Mouse (Mus musculus) gastrocnemius, adult 18-20 months (tissue): ENCODE data around the gene Casq1. TPM values are rescaled to one million over a fixed set of nuclear protein-coding genes. Genes with fewer than 3 reads are reported as not detected.

ENCODE experiments used
- DNase-seq: peaks from one replicate; pipeline ENCODE4 v3.0.0; 2021; ENCODE audit warnings: low spot score
- total RNA-seq, 2 experiments: library from RNA; stranded (reverse); gene quantifications; 2 replicates each; pipeline ENCODE4 v1.2.3; 2021

The Casq1 gene
- total RNA-seq, 2 experiments from 2014 or later, result 2,670 to 3,214 TPM

- DNase-seq, result peak; percentile 76
Observed at GRCm38 (mm10) chr1:172206141-172206917, 13.3 kb downstream of the Casq1 start, which contains the start of gene Pea15a. Gene Pea15a (minus strand): TSS chr1:172206804.

- no peak for DNase-seq
Observed at GRCm38 (mm10) chr1:172205741-172206087, 14.0 kb downstream of the Casq1 start.

DNA sequence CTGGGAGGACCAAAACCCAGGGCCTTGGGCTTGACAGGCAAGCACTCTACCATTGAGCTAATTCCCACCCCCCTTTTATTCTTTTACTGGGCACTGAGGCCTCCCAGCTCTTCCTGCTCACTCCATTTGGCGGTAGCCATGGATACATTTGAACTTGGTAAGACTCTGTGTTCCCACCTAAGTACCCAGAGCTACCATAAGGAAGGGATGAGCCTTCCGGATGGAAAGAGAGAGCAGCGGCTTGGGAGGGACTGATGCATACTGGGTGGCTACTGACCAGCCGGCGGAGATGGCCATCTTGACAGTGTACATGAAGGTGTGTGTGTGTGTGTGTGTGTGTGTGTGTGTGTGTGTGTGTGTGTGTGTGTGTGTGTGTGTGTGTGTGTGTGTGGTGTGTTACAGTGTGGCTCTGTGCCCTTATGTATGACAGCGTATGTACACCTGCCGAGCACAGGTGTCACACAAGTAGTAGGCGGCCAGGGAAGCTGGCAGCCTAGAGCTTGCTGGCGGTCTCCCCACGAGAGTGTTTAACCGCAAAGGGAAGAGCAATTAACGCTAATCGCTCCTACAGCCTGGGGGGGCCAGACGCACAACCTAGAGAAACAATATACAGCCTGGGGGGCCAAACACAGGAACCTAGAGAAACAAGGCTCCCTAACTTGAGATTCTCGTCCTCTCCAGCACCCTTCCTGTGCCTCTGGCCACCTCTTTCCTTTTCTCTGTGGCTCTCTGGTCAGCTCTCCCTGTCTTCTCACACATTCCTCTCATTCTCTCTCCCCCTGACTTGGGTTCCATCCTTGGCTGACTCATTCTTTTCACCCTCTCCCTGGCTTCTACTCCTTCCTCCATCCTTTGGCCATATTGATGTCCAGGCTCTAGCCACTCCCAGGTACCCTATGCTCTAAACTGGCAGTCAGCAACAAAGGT lies 14.6 kb downstream of the Casq1 start:
- no peak for DNase-seq

- DNase-seq, result no peak
Observed at GRCm38 (mm10) chr1:172204033-172204813, 15.4 kb downstream of the Casq1 start.

- no peak for DNase-seq
Observed at GRCm38 (mm10) chr1:172203566-172203965, 16.1 kb downstream of the Casq1 start.

DNA sequence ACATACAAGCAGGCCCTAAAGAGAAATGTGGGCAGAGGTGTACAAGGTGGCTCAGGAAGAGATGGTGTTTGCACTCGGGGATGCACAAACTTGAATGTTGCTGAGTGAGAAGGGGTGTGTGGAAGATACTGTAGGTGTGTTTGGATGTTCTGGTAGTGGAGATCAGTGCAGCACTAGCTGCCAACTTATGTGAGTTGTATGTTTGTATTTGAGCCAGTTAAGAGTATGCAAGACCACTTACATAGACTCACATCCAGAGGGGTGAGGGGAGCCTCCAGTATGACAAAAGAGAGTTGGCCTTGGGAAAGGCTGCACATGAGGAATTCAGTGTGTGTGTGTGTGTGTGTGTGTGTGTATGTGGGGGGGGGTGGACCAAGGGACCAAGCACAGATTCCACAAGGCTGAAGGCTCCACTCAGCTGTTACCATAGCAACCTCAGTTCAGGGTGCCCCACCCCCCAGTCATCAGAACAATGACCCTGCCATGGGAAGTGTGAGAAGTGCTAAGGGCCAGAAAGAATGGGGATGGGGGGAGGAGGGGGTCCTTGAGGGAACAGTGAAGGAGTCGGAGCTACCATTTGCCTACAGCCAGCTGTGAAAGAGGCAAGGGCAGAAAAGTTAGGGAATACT lies 16.7 kb downstream of the Casq1 start:
- DNase-seq, result no peak

DNA sequence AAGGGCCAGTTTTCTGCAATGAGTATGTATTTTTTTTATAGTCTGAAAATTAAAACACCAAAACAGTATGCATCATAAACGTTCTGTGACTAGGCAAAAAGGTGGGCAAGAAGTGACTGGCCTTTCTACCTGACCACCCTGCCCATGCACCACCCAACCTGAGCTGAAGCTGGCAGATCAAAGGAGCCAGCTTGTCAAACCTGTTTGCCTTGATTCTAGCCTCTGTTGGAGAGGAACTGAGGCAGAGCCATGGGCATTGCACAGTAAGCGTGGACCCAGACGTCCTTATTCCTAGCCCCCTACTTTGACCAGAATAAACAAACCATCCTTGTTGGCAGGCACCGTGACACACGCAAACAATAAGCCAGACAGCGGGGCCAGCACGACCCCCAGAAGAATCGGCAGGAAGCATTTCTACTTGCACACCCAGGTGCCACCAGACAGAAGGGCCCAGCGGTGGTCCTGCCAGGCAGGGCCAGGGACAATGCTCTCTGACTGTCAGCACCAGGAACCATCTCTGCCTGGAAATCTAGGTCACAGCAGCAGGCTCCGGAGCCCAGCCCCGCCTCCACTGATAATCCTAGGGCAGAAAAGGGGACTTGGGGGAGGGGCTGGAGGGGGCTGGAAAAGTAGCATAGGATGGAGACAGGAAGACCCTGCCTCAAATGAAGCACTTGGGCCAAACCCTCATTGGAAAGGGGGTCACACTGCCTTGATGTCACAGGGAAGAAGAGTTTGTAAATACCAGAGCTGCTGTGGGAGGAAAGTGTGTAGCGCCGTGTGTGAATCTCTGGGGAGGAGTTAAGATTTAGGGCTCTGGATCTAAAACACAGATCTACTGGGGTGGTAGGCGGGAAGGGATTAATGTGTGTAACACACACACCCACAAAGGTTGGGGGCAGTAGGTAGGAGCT lies 17.4 kb downstream of the Casq1 start:
- no peak for DNase-seq

DNA sequence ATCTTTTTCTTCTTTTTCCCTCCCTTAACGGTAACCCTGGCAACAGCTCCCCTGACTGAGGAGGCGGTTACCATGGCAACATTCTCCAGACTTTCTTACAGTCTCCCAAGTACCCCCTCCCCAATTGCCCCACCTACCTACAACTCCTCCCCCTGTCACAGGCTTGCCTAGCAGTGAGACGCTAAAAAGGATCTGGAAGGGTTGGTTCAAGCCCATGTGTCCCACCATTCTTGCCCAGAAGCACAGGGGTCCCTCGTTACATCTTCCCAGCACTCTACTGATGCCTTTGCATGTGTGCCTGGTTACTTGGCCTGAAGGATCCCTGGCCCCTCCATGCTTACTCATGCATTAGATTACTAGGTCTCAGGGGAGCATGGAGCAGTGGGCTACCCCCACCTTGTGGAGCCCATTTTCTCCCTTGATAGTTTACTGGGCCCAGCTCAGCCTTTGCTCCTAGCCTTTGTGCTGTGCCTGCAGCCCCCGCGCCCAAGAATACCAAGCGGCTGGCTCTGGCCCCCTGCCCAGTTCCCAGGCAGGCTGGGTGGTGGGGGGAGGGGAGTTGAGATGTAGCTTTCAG lies 18.7 kb downstream of the Casq1 start:
- no peak for DNase-seq

DNA sequence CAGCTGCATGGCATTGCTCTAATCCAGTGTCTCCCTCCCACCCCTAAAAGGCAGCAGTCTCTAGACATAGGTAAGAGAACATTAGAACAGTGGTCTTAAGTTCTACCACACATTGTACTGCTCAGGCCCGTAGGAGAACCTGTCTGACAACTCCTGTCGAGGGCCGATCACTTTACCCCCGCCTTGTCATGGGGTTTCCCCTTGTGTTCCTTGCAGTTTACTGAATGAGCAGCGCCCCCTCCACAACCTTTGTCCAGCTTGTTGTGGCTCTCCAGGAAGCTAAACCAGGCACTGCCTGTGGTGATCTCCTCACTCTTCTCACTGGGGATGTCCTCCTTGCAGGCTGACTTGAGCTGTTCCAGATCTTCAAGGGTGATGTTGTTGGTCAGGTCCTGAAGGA lies 19.5 kb downstream of the Casq1 start:
- DNase-seq, result no peak

DNA sequence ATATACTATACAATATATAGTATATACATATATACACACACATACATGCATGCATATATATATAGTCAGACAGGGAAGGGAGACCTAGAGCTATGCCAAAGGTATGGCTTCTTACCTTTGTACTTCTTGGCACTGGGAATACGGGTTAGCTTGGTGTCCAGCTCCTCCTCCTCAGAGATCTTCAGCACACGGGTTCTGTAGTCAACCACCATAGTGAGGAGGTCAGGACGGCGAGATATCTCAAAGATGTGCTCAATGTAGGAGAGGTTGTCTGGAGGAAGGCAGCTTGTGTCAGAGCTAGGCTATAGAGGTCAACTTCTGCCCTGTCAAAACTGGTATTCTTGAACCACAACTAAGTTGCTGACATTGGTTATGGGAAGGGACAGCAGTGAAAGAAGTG lies 20.7 kb downstream of the Casq1 start:
- no peak for DNase-seq

DNA sequence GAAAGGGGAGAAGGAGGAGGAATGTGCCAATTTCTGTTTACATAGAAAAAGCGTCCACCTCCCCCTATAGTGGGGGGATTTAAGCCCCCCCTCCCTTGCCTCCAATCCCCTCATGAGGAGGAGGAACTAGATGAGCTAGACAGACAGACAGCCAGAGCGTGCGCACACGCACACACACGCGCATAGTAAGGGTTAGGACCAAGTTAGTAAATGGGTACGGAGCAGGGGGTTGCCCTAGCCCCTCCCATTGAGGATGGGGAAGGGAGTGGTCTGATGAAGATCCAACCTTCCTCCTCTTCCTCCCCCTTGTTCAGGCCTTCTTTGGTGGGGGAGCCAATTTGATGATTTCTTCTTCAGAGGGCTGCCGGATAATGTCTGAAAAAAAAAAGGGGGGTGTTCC lies 21.4 kb downstream of the Casq1 start:
- DNase-seq, result no peak

GRCm38 (mm10) chr1:172197851-172198250 lies 21.8 kb downstream of the Casq1 start:
- DNase-seq, result no peak

DNA sequence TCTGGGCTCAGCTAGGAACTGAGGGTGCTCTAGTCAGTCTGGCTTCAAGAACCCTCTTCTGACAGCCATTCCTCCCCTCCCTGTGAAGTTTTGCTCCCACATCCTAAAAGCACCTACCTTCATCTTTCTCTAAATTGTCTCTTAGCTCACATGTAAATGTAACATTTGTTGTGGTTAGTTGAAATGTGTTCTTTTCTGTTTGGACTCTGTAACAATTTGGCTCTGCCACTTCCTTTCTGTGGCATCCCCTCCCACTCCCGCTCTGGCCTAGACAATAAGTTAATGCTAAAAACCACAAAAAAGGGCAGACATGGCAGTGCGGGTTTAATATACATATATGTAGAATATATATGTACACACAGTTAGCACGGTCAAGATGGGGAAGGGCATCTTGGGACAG lies 22.5 kb downstream of the Casq1 start:
- DNase-seq, result no peak

DNA sequence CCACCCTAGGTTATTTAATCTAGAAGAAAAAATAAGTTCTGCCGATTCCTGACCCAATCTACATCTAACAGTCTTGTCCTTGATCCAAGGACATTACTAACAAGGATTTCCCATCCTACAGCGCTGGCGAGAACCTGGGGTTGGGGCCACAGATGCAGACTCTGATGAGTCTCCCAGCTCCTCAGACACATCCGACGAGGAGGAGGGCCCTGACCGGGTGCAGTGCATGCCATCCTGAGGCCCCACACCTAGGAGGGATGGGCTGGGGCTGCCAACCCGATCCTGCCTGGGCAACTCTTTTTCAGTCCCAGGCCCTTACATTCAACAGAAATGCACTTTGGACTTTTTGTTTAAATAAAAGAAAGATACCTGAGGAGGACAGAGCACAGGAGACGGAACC lies 25.2 kb downstream of the Casq1 start:
- DNase-seq, result no peak

- DNase-seq, result no peak
Observed at GRCm38 (mm10) chr1:172192217-172192616, 27.5 kb downstream of the Casq1 start.

DNA sequence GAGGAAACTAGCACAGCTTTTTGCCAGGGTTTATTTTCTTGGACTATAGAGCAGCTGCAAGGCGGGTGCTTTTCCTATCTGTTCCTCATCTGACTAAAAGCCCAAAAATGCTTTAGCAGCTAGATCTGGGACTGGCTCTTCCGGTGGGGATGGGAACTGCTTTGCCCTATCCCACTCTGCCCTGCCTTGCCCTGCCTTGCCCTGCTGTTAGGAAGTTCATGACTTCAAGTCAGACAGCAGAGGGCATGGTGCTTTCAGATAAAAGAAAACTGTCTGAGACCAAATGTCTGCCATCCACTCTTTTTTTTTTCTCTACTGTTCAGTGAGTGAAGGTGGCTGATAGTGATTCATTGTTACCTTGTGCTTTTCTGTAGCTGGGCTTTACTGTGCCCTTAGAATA lies 28.1 kb downstream of the Casq1 start:
- no peak for DNase-seq

DNA sequence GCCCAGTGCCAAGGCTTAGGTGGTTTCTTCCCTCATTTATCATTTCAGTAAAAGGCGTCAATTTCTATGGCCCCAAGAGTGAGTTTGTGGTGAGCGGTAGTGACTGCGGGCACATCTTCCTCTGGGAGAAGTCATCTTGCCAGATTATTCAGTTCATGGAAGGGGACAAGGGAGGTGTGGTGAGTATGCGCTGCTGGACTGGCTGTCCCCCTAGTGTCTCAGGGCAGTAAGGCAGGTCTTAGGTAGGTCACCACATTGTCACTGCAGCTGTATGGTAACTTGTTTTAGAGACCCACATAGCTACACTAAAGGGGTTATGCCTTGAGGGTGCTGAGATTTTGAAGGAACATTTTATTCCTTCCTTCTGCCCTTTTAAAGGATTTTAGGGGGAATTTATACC lies 30.8 kb downstream of the Casq1 start:
- peak; percentile 38 for DNase-seq

- DNase-seq, result no peak
Observed at GRCm38 (mm10) chr1:172186401-172187289, 33.0 kb downstream of the Casq1 start.

DNA sequence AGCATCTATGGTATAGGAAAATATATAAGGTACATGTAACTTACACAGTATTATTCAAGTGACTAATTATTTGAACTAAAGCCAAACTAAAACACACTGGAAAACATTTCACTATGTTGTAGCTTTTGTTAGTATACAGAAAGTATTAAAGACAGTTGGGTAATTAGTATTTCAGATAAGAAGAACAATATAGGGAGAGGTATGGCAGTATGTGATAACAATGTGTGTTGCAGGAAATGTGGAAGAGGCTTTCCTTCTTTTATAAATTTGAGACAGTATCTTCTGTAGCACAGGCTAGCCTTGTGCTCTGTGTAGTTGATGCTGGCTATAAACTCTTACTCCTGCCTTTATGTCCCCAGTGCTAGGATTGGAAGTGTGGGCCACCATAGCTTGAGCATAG lies 35.8 kb downstream of the Casq1 start:
- DNase-seq, result no peak
